Mouse (Mus musculus) erythroblast, embryonic 14.5 days (primary cell): ENCODE results near the gene Fa2h.

ENCODE experiments used
- GATA1 ChIP-seq: IDR thresholded peaks from 2 replicates; pipeline ENCODE4 v1.6.1; 2012; ENCODE audit warnings: low read length, inconsistent platforms, mixed read lengths
- TAL1 ChIP-seq: IDR thresholded peaks from 3 replicates; pipeline ENCODE4 v1.6.1; 2012; ENCODE audit warnings: low read length, inconsistent platforms, mixed read lengths

DNA sequence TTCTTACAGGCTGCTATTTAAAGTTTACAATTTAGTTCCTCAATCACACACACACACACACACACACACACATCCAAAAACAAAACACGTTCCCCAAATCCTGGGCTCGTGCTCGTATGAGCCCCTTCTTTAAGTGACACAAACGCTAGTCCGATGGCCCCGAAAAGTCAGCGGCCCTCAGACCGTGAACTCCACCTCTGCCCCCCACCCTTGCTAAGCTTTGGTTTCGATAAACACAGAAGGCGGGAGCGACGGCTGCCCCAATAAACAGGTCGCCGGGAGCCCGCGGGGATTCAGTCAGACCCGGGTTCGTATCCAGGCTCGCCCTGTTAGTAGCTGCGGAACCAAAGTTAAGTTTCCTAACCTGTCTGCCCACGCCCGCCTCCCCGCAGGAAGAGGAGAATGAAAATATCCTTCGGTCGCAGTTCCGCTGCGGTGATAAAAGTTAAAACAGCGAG is 94.2 kb downstream of the Fa2h start:
- no peak for TF ChIP-seq TAL1
- TF ChIP-seq GATA1, result no peak
